Mouse (Mus musculus) right cerebral cortex, adult 18-20 months (tissue): ENCODE measurements at regions not wholly inside any gene's neighbourhood (a gene's known extent, or its start where the extent isn't known, plus 50 kb on each side); places are given as distances from the start of the nearest gene placed in this dataset.
"Not testable (repeated sequence)": the region's sequence is repeated elsewhere in the genome, so short reads cannot be mapped to it uniquely, and the experiment has no call there.

Experiments
- DNase-seq: peaks from one replicate; pipeline ENCODE4 v3.0.0; 2022; ENCODE audit warnings: mixed read lengths

DNA sequence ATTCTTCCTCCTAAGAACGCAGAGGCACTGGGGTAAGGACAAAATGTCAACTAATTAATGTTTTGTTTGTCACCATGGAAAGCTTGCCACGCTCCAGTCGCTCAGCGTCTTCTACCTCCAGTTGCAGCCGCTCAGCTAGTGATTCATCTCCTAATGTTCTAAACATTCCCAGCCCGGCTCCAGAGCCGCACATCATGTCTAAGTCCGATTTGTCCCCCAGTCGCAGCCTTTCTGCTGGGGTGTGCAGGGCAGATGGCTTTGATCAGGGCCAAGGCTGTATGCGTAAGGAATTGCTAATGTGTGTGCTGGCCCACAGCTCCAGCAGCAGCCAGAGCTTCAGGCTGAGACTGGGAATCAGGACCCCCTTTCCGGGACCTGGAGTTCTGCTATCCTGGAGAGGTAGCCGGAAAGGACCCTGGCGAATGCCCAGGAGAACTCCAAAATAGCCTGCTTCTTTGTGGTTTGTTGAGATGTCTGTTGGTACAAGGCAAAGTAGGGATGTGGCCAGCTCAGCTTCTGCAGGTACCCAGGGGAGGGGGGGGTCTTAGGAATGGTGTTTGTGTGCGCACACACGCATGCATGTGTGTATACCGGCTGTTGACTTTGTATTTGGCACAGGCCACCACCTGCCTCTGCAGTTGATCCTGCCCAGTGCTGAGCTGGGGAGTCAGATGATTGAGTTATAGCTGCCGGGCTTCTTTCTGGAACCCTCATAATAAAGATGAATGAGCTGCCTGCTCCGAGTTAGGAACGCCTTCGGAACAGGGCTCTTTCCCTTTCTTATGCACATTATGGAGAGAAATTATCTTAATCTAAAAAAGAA lies 143.0 kb upstream of the Kcng1 start:
- DNase-seq: peak; percentile 49

DNA sequence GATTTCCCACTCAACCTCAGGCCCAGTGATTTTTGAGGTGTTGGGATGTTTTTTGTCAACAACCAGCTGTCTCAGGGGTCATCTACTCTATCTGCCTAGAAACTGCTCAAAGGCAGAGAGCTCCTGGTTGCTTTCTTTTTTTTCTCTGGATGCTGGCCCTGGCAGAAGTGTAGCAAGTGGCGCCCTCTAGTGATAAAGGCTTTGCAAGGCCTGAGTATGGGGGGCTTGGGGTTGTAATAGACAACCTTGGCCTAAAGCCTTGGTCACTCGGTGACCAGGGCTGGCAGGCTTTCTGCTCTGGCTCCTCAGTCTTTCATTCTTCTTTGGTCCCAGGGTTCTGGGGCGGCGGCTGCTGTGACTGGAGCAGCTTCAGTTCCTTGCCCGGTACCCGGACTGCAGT lies 142.0 kb upstream of the Kcng1 start:
- no peak for DNase-seq

DNA sequence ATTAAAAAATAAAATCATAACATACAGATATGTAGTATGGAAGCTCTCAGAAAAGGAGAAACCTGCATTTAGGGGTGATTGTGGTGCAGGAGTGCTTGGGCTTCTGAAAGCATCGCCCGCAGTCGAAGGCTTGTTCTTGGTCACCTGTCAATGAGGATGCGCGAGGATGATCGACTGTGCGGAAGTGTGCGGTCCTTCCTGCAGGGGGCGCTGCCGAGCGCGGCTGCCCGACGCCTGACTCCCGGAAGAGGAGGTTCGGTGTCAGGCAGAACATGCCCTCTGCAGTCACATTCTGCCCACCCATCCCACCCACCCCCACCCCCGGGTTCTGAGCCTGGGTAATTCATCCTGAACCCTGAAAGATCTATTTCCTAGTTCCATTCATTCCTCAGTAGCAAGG lies 133.6 kb upstream of the Kcng1 start:
- DNase-seq: no peak

DNA sequence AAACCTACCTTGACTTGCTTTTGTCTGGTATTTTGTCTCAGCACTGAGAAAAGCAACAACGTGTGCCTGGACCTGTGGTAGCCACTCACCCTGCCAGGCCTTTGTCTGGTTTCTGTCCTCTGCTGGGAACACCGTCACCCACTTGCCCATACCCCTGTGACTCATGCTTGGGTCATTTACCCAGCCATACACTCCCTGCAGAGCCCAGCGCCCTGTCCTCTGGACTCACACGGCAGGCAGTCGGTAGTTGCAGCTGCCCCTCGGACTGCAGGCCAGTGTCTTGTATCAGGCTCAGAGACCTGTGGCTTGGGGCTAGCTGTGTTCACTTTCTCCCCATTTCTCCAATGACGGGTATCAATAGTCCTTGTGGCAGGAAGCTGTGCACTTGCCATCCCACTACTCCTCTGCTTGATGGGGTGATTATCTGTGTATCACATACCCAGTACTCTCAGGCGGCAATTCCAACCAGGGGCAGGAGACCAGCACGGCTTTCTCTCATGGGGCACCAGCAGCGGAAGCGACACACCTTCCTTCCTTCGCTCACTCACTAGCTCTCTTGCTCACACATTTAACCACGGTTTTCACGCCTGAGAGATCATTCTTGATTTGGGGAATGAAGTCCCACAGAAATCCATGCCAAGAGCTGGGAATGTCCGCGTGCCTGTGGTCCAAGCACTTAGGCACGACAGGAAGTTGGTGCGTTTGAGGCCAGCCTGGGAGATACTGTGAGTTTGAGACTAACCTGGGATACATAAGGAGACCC lies 132.8 kb upstream of the Kcng1 start:
- DNase-seq: no peak

DNA sequence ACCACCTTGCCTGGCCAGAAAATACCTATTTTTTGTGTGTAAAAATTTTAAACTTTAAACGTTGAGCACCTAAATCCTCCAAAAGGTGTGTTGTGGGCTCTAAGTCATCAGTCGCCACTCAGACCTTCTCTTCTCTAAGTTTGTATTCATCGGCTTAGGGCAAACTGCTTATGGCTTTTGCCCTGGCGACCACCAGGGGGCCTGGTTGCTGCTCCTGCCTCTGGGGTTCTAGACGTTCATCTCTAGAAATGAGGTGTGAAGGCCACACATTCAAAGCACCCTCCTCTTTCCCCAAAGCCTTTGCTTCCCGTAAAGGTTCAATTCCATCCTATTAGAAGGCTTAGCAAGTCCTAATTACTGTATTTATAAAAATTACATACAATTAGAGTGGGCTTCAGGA lies 131.3 kb upstream of the Kcng1 start:
- no peak for DNase-seq

DNA sequence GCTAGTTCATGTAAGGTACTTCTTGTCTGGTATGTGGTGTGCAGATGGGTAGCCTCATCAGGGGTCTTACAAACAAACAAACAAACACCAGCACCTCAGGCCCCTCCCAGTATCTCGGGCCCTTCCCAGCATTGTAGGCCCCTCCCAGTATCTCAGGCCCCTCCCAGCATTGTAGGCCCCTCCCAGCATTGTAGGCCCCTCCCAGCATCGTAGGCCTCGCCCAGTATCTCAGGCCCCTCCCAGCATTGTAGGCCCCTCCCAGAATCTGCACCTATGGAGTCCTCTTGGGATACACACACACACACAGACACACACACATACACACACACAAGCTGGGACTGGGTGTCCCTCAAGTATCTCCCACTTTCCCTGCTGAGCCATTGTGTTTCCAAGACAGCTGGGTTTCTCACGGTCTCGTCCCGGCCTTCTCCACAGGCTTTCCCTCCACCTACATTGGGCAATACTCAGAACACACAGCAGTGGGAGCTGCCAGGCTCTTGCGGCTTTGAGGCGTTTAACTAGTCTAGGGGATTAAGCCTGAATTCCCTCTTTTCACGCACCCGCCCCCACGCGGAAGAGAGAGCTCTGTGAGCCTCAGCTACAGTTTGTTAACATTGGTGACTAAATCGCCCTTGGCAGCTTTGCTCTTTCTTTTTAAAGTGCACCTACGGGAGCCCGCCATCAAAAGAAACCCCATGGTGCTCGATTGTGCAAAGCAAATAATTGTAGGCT lies 121.4 kb upstream of the Kcng1 start:
- peak; percentile 55 for DNase-seq

DNA sequence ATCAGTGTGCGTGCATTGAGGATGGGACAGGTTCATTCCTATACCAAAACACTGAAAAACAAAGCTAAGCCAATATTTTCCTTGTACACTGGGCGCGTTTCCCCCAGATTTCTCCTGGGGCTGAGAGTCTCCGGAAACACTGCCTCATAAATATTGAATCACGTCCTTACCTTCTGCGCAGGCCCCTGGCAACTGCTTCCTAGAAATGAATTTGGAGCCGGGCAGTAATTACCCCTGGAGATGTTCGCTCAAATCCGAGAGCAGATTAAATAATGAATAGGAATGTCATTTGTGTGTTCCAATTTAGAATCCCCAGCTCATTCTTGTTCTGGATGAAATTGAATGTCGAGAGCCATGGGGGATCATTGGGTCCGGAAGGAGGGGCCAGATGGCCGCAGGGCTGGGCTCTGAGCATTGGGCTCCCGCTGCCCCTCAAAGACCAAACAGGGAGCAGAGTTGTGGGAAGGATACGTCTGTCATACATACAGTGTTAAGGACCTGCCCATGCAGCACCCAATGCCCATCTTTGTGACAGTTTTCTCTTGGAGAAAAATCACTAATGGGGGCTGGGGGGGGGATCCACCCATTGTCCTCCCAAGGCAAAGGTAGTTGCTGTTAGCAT lies 117.7 kb upstream of the Kcng1 start:
- no peak for DNase-seq

DNA sequence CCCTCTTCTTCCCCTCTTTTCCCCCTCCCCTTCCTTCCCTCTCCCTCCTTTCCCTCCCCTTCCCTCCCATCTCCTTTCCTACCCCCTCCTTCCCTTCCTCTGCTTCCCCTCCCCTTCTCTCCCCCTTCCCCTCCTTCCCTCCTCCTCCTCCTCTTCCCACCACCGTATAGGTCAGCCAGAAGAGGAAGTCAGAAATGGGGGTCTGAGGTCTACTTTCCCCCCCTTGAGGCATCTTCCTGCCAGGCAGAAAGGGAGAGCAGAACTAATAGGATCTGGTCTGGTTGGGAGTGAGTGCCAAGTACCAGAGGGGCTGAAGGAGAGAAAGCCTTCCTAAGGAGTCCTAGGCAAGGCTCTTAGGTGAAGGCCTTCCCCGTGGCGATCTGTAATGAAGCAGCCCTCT lies 114.8 kb upstream of the Kcng1 start:
- no peak for DNase-seq

DNA sequence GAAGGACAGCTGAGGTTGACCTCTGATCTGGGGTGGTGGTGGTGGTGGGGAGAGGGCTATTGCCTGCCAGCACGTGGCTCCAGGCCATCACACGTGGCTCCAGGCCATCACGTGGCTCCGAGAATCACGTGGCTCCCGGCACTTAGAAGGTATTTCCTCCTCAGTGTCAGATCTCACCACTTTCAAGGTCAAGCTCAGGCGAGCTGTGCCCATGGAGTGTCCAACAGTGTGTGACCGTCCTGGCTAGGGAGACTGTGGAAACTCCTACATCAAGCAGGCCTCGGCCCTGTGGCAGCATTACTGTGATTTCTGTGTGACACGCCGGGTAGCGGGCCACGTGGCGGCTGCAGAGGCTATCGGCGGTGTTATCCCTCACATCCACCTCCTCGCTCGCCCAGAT lies 111.8 kb upstream of the Kcng1 start:
- DNase-seq: no peak

DNA sequence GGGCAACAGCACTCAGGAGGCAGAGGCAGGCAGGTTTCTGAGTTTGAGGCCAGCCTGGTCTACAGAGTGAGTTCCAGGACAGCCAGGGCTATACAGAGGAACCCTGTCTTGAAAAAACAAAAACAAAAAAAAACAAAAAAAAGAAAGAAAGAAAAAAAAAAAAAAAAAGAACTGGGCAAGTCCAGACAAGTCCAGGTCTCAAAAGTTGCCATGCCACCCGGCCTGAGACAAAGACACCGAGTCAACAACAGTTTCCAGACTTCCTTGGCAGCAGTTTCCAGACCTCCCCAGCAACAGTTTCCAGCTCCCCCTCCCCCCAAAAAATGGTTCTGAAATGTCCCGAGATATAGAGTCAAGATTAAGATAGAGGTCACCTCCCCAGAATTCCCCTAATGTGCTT lies 110.6 kb upstream of the Kcng1 start:
- not testable (repeated sequence) for DNase-seq

DNA sequence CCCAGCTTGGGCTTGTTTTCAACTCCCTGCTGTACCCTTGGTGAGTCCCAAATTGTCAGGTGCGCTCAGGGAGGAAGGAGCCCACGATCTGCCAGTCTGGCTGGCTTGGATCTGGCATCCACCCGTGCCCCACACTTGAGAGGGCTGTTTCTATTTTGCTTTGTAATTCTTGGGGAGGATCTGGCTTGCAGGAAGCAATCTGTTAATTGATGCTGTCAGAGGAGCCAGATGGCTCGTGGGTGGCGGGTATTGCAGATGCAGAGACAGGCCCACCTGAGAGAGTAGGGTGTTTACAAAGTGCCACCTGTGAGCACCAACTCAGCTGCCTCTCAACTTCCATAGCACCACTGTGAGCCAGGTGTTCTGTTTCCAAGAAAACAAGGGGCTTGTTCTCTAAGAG lies 99.1 kb upstream of the Kcng1 start:
- peak; percentile 67 for DNase-seq

DNA sequence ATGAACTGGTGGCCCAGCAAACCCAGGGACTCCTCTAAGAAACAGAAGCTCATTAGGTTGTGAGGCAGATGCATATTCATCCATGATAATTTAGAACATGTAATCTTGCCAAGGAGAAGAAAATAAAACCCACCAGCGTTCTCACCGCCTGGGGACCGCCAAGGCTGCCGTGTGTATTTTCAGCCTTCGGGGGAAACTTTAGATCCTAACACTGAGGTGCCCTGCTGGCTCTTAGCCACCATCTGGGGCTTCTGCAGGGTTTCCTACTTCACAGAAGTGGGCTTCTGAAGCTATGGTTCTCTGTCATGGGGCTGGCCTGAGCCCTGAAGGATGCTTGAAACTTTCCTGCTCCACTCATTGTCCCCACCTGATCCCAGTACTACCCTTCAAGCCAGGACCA lies 90.8 kb upstream of the Kcng1 start:
- no peak for DNase-seq

DNA sequence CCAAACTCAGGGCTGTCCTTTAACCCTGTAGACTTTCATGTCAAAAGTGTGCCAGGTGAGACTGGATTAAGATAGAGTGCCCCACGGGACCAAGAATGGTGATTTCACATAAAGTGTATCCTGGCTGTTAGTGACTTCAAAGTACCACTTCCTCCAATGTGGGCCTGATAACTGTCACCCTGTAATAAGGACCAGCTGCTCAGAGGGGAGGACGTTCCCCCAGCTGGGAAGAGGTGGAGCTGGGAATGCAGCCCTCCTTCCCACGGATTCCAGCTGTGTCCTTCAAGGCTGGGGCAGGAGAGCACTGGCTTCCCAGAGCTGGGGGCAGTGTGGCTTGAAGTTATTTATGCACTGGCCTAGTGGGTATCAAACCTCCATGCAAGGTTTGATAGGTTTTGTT lies 89.7 kb upstream of the Kcng1 start:
- DNase-seq: no peak

DNA sequence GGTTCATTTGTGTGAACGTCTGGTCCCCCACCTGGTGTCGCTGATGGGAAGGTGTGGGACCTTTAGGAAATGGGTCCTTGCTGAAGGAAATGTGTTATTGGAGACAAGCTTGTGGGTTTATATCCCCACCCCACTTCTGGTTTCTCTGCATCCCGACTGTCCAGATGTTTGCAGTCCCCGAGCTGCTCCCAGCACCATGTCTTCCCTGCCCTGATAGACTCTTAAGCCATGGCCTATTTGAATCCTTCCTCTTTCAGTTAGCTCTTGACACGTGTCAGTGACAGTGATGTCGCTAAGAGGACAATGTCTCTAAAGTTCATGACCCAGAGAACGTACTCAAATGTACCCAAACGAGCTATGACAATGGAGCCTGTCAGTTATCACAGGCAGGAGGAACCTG lies 77.7 kb upstream of the Kcng1 start:
- DNase-seq: no peak

DNA sequence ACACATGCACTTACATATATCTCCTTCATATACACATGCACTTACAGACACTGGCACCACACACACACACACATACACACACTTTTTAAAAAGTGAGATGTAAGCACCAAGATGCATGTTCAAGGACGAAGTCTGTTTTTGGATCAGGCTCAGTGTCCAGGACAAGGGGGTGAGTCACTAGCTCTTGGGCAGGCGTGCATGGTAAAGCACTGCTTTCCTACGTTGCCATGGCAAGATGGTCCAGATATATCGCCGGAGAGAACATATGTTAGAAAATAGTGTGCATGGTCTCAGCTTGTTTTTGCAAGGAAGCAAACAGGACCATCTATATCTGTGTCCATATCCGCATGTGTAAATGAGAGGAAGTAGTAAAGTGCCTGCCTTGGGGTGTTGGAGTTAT lies 77.0 kb upstream of the Kcng1 start:
- DNase-seq: peak; percentile 50

DNA sequence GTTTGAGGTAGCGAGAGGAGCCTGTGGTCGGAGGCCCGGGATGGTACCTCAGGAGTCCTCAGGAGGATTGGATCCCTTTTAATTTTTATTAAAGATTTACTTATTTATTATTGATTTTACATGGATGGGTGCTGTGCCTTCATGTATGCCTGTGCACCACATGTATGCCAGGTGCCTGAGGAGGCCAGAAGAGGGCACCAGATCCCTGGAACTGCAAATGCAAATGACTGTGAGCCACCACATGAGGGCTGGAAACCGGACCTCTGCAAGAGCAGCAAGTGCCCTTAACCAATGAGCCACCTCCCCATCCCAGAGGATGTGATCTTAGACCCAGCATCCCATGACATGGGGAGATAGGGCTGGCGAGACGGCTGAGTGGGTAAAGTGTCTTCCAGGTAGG lies 76.3 kb upstream of the Kcng1 start:
- no peak for DNase-seq

DNA sequence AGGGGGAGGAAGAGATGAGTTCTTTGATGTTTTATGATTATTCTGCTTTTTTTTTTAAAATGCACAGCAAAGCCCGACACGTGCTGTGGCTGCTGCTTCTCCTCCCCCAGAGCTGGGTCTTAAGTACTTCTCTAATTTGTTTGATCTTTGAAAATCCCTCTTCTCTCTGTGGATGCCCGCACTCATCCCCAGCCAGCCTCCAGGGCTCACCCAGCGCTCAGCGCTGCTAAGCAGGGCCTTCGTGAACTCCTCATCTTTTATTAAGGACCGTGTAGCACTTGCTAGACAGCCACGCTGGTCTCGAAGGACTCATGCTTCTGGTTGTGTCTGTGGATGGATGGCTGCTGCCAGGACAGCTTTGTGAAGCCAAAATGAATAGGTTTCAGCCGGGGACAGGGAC lies 72.9 kb upstream of the Kcng1 start:
- DNase-seq: no peak

DNA sequence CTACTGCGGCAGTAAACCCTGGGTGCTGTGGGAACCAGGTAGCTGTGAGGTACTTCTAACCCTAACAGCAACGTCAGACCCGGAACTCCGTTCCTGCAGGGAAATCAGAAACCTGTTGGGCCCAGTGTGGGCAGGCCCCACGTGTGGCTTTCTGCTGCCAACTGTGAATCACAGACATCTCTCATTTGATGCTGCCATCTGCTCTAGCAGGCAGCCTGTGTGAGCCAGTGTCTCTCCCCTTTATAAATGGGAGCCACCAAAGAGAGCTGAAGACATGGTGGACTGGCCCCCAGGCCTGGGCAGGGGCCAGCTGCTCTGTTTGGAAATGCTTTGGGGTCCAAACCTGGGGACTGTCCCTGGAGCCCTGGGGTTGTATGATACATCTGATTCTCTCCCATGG lies 71.1 kb upstream of the Kcng1 start:
- DNase-seq: peak; percentile 83

DNA sequence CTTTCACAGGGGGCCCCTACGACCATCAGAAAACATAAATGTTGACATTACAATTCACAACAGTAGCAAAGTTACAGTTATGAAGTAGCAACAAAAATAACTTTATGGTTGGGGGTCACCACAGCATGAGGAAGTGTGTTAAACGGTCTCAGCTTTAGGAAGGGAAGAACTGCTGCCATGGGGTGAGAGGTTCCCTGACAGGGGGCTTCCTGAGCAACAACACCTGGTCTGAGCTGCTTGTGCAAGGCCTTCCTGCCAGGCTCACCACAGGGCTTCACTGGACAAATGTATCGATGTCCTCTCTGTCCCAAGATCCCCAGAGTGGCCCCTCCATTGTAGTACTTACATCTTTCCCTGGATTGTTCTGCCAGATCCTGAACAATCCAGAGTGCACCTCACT lies 70.7 kb upstream of the Kcng1 start:
- DNase-seq: no peak

DNA sequence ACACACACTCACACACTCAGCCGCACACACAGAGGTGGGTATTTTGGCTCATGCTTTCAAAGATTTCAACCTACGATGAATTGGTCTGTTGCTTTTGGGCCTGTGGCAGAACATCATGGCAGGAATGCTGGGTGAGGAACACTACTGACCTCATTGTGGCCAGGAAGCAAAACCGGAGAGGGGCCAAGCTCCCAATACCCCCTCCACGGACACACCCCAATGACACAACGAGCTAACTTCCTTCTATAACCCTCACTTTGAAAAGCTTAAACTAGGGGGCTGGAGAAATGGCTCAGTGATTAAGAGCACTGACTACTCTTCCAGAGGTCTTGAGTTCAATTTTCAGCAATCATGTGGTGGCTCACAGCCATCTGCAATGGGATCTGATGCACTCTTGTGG lies 63.8 kb upstream of the Kcng1 start:
- DNase-seq: no peak

DNA sequence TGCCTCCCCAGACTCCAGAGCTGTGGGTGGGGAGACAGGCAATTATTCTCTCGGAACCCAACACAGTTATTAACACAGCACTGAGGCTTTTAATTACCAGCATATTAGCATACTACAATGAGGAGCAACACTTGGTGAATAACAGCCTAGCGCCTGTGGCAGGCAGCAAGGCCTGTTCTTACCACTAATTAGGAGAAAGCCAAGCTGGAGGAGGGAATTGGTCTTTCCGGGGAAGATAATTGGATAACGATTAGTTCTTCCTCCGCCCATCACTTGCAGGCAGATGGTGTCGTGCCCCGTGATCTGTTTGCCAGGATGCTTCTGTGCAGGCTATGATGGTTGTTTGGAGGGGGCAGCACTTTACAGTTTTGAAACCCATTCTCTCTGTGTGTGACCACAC lies 62.2 kb upstream of the Kcng1 start:
- DNase-seq: no peak

DNA sequence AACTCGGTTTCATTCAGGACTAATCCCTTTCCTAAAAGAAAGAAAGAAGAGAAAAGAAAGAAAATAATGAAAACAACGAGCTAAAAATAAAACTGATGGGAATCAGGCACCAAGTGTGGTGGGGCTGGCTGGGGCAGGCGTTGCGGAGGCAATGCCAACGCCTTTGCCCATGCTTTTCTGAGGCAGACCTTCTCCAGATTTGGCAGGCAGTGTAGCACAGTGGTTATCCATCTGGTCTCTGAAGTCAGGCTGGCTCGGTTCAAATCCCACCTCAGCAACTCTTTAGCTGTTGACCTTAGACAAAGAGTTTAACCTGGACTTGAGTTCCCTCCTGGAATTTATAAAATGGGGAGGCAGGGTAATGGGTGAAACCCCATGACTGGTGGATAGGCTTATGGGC lies 57.3 kb upstream of the Kcng1 start:
- no peak for DNase-seq

DNA sequence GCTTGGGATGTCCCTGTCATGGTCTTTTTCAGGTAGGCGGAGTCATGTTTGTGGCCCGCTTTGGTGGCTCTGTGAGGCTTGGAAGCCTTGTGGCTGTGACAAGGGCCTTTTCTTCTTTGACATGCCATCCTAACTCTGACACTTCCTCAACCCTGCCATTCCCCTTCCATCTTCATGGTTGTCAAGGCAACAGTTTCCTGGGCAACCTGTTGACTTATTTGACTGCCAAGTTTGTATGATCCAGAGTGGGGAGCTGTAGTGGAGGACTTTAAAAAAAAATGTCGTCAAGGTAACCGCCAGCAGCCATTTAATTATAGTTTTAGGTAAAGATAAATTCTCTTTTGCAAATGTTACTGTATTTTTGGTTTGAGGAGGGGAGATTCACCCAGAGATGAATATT lies 56.8 kb upstream of the Kcng1 start:
- peak; percentile 43 for DNase-seq
